Mouse (Mus musculus) forebrain, embryonic 15.5 days (tissue): ENCODE results near the gene 4933414I15Rik. TPM values are rescaled to one million over a fixed set of nuclear protein-coding genes. Genes with fewer than 3 reads are reported as not detected.

ENCODE experiments used
- ATAC-seq: fragments of 200-750 bp; cut with Nextera tagmentation; replicated peaks from 2 replicates; pipeline ENCODE4 v1.8.0; 2017; ENCODE audit warnings: mild to moderate bottlenecking, moderate TSS enrichment, moderate library complexity
- H3K27ac ChIP-seq: fragments of 300-500 bp; sonication (generic); replicated peaks from 2 replicates; pipeline ENCODE4 v1.5.1; 2015; ENCODE audit warnings: mild to moderate bottlenecking, inconsistent platforms
- H3K27me3 ChIP-seq: fragments of 300-500 bp; sonication (generic); 2 replicates; pipeline ENCODE4 v1.6.1; 2015; ENCODE audit warnings: inconsistent platforms
- H3K36me3 ChIP-seq: fragments of 300-500 bp; sonication (generic); 2 replicates; pipeline ENCODE4 v1.6.1; 2015; ENCODE audit warnings: mild to moderate bottlenecking, inconsistent platforms
- H3K4me1 ChIP-seq: fragments of 300-500 bp; sonication (generic); 2 replicates; pipeline ENCODE4 v1.6.1; 2015; ENCODE audit warnings: inconsistent platforms
- H3K4me2 ChIP-seq: fragments of 300-500 bp; sonication (generic); replicated peaks from 2 replicates; pipeline ENCODE4 v1.6.1; 2015; ENCODE audit warnings: mild to moderate bottlenecking, inconsistent platforms
- H3K4me3 ChIP-seq: fragments of 300-500 bp; sonication (generic); 2 replicates; pipeline ENCODE4 v1.5.1; 2015; ENCODE audit warnings: mild to moderate bottlenecking, inconsistent platforms
- H3K9ac ChIP-seq: fragments of 300-500 bp; sonication (generic); replicated peaks from 2 replicates; pipeline ENCODE4 v1.6.1; 2015; ENCODE audit warnings: mild to moderate bottlenecking, inconsistent platforms
- H3K9me3 ChIP-seq: fragments of 300-500 bp; sonication (generic); 2 replicates; pipeline ENCODE4 v1.6.1; 2016; ENCODE audit warnings: inconsistent platforms
- WGBS: fragments of 180-500 bp; shearing (Covaris S2); methylation state at CpG from one replicate; pipeline ENCODE4 v1.1.7; 2015; ENCODE audit warnings: mixed read lengths; 5-methylcytosine and 5-hydroxymethylcytosine counted together
- polyA plus RNA-seq: library from polyadenylated mRNA; unstranded; fragments of >200 nt; fragmentation: Nextera tagmentation; extraction: Ambion mirVana; gene quantifications from 2 replicates; pipeline ENCODE4 v1.2.1, GENCODE M21; 2015

4933414I15Rik gene
- polyA plus RNA-seq: not detected in 2 replicates

GRCm38 (mm10) chr11:50943506-50943905, at the start of gene 4933414I15Rik:
Gene 4933414I15Rik (minus strand): TSS chr11:50943765.
- Histone ChIP-seq H3K4me1 (no peaks in the 10 kb centered on the region), H3K36me3 (no peaks in the 10 kb centered on the region), H3K27ac (no peak within 1 kb of the TSS), H3K4me3 (no peak within 1 kb of the TSS), H3K27me3 (no peaks in the 10 kb centered on the region), H3K9me3 (no peaks in the 10 kb centered on the region), H3K4me2 (no peak within 1 kb of the TSS), H3K9ac (no peak within 1 kb of the TSS)
- no peak for ATAC-seq
- WGBS: 82% methylated on average over 14 of the region's 14 CpGs

- no peaks in the 10 kb centered on the region for H3K36me3 ChIP-seq
- no peak for ATAC-seq
- H3K9me3 ChIP-seq: no peaks in the 10 kb centered on the region
- no peak within 1 kb of the TSS for H3K27ac ChIP-seq
- H3K4me1 ChIP-seq: no peaks in the 10 kb centered on the region
- H3K27me3 ChIP-seq: no peaks in the 10 kb centered on the region
- H3K4me3 ChIP-seq: no peak within 1 kb of the TSS
- no peak within 1 kb of the TSS for H3K4me2 ChIP-seq
- 51% methylated on average over 5 of the region's 5 CpGs for WGBS
- no peak within 1 kb of the TSS for H3K9ac ChIP-seq
These were observed 38.1 kb upstream of the 4933414I15Rik start, which contains the start of gene Olfr1377 for GRCm38 (mm10) chr11:50981667-50982066. Gene Olfr1377 (plus strand): TSS chr11:50981967.

DNA sequence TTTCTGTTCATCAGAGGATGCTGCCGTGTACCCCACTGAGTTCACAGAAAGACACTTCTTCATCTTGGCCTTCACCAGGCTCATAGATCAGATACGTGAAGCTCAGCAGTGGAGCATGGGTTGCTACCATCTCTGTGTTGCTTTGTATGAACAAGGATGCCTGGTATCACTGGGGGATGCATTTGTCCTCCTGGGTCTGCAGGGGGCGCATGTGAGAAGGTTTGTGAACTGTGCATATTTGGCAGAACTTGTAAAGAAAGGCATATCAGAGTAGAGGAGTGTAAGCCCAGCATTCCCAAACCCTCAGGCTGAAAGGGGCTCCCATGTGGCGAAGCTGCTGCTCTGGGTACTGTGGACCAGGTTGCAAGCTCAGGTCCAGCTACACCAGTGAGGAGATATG, 33.7 kb upstream of the 4933414I15Rik start:
- H3K4me3 ChIP-seq: no peak overlapping the region
- 69% methylated on average over 4 of the region's 4 CpGs for WGBS
- H3K36me3 ChIP-seq: no peaks in the 10 kb centered on the region
- no peak overlapping the region for H3K9ac ChIP-seq
- H3K4me1 ChIP-seq: no peaks in the 10 kb centered on the region
- H3K27ac ChIP-seq: no peak overlapping the region
- H3K4me2 ChIP-seq: no peak overlapping the region
- no peak for ATAC-seq
- H3K27me3 ChIP-seq: no peaks in the 10 kb centered on the region
- H3K9me3 ChIP-seq: no peaks in the 10 kb centered on the region

DNA sequence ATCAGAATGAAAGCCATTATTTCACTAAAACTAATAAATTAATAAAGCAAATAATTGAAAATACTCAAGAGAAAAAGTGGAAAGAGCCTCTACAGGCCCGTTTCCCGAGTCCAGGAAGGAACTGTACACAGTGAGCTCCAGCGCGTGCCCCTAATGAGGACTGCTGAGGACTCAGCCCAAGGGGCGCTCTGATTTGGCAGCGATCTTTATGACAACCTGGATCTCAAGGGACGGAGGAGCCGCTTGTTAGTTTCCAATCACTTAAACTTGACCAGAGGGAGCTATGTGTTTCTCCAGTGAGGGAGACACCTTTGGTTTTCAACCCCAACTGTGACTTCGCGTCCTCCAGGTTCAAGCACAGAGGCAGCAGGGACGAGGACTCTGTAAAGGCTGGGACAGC, 22.7 kb upstream of the 4933414I15Rik start, which contains the start of gene Olfr1378:
TSS of gene Olfr1378 (plus strand) at position 301 of the 400 bp plus-strand sequence.
- no peak for ATAC-seq
- Histone ChIP-seq H3K27ac (no peak within 1 kb of the TSS), H3K4me3 (no peak within 1 kb of the TSS), H3K27me3 (no peaks in the 10 kb centered on the region), H3K4me1 (no peaks in the 10 kb centered on the region), H3K36me3 (no peaks in the 10 kb centered on the region), H3K9me3 (no peaks in the 10 kb centered on the region), H3K4me2 (no peak within 1 kb of the TSS), H3K9ac (no peak within 1 kb of the TSS)
- 89% methylated on average over 11 of the region's 11 CpGs for WGBS

DNA sequence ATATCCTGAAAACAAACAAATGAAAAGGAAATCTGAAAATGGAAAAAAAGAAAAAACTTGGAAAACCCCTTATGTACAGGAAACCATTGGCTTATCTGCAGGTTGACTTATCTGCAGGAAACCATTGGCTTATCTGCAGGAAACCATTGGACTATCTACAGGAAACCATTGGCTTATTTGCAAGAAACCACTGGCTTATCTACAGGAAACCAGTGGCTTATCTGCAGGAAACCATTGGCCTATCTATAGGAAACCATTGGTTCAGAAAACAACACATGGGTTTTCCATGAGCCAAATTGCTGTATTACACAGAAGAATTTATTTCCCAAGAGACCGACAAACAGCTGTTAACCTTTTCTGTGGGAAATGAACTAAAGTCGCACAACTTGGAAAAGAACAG, 21.3 kb upstream of the 4933414I15Rik start:
- Histone ChIP-seq H3K9ac (no peak overlapping the region), H3K4me1 (no peaks in the 10 kb centered on the region), H3K4me2 (no peak overlapping the region), H3K4me3 (no peak overlapping the region), H3K27me3 (no peaks in the 10 kb centered on the region), H3K9me3 (no peaks in the 10 kb centered on the region), H3K27ac (no peak overlapping the region), H3K36me3 (no peaks in the 10 kb centered on the region)
- 91% methylated on average over 2 of the region's 2 CpGs for WGBS
- no peak for ATAC-seq

DNA sequence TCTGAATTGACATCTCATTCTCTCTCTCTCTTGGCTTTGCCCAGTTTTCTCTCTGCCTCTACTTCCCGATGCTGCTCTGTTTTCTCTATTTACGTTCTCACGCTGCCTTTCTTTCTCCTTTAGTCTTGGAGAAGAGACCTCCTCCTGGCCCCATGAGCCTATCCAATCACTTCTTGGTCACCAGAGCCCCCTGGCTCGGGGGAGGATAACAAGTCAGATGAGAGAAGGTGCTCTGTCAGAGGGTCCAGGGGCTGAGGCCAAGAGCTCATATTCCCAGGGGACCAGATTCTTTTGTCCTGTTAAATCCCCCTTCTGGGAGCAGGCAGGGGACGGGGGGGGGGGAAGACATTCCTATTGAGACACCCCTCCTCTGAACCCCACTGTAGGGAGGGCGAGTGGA, 10.1 kb upstream of the 4933414I15Rik start, which contains the start of gene Prop1:
TSS of gene Prop1 (minus strand) at position 101 of the 400 bp plus-strand sequence.
- no peak for ATAC-seq
- no peak within 1 kb of the TSS for H3K27ac ChIP-seq
- H3K4me3 ChIP-seq: no peak within 1 kb of the TSS
- H3K4me2 ChIP-seq: no peak within 1 kb of the TSS
- WGBS: 61% methylated on average over 6 of the region's 6 CpGs
- H3K9me3 ChIP-seq: no peaks in the 10 kb centered on the region
- no peaks in the 10 kb centered on the region for H3K4me1 ChIP-seq
- no peaks in the 10 kb centered on the region for H3K36me3 ChIP-seq
- no peaks in the 10 kb centered on the region for H3K27me3 ChIP-seq
- H3K9ac ChIP-seq: no peak within 1 kb of the TSS

GRCm38 (mm10) chr11:50952290-50952689, 8.7 kb upstream of the 4933414I15Rik start:
- no peak for ATAC-seq
- no peaks in the 10 kb centered on the region for H3K27me3 ChIP-seq
- no peak overlapping the region for H3K27ac ChIP-seq
- no peaks in the 10 kb centered on the region for H3K9me3 ChIP-seq
- no peak overlapping the region for H3K4me3 ChIP-seq
- H3K4me2 ChIP-seq: no peak overlapping the region
- WGBS: 78% methylated on average over 14 of the region's 14 CpGs
- H3K36me3 ChIP-seq: no peaks in the 10 kb centered on the region
- H3K9ac ChIP-seq: no peak overlapping the region
- no peaks in the 10 kb centered on the region for H3K4me1 ChIP-seq

- Histone ChIP-seq H3K27me3 (no peaks in the 10 kb centered on the region), H3K4me3 (no peak overlapping the region), H3K4me2 (no peak overlapping the region), H3K9ac (no peak overlapping the region), H3K9me3 (no peaks in the 10 kb centered on the region), H3K36me3 (no peaks in the 10 kb centered on the region), H3K27ac (no peak overlapping the region), H3K4me1 (no peaks in the 10 kb centered on the region)
- 78% methylated on average over 12 of the region's 12 CpGs for WGBS
- no peak for ATAC-seq
These were observed 1.2 kb downstream of the 4933414I15Rik start for GRCm38 (mm10) chr11:50942386-50942785.

DNA sequence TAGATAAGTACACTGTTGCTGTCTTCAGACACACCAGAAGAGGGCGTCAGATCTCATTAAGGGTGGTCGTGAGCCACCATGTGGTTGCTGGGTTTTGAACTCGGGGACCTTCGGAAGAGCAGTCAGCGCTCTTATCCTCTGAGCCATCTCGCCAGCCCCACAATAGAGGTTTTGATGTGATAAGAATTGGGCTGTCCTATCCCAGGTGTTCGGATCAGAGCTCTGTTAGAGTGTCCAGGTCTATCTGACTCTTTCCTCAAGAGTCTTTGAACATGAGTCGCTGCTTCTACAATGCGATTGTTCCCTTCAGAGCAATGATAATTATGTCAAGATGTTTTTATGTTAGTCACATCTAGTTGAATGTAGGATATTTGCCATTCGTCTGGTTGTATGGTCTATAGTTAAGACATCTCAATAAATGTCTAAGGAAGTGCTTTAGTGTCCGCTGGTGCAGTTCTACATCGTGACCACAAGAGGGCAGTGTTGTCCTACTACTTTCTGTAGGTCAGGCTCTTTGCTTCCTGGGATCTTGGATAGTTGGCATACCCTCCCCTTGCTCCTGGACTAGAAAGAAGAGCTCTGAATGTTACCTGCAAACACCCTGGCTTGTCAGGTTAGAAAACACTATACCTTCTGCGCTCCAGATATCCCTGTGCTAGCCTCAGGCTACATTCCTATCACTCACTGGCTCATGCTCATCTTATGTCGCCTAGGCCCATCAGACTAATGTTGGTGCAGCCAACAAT, 3.8 kb downstream of the 4933414I15Rik start:
- no peak overlapping the region for H3K4me2 ChIP-seq
- no peak for ATAC-seq

DNA sequence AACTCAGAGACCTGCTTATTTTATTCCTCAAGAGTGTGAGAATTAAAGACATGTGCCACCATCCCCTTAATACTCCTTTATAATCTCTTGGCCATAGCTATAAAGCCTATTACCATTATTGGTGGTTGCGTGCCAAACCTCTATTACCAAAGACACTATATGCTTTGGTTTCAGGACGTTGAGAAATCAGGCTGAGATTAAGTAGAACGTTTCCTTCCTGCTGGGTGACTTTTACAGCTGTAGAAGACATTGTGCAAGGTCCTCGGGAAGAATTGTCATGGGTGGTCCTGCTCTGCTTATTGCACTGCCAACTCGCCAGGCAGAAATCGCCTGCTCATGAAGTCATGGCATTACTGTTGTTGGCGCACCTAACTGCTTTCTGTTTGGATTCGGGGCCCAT, 5.1 kb downstream of the 4933414I15Rik start:
- WGBS: 74% methylated on average over 8 of the region's 8 CpGs

More for the DNA sequence above, 3.8 kb downstream of the 4933414I15Rik start:
- Histone ChIP-seq H3K9ac (no peak overlapping the region), H3K9me3 (no peaks in the 10 kb centered on the region), H3K27ac (no peak overlapping the region), H3K36me3 (no peaks in the 10 kb centered on the region), H3K4me3 (no peak overlapping the region), H3K27me3 (no peaks in the 10 kb centered on the region), H3K4me1 (no peaks in the 10 kb centered on the region)
- WGBS: 36% methylated on average over 14 of the region's 14 CpGs

DNA sequence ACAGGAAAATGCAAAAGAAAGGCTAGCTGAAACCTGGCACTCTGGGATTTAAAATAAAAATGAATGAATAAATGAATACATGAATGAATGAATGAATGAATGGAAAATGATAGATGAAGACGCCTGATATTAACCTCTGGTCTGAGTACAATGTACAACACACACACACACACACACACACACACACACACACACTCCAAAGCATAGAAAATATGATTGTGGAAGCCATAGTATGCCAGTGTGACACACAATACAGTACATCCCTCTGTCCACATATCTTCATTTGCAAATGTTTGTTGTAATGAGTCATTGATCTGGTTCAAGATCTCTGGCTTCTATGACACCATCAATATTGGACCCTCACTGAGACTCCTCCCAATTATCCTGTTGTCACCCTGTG, 11.5 kb downstream of the 4933414I15Rik start:
- WGBS: 63% methylated on average over 1 of the region's 1 CpGs
- H3K27ac ChIP-seq: peak overlapping the region; percentile 74
- H3K4me3 ChIP-seq: peak overlapping the region; percentile 83
- no peaks in the 10 kb centered on the region for H3K27me3 ChIP-seq
- H3K9me3 ChIP-seq: no peaks in the 10 kb centered on the region
- peak overlapping the region; percentile 85; the same call in 1 of the 2 replicates for H3K9ac ChIP-seq
- peak overlapping the region; percentile 82 for H3K4me2 ChIP-seq
- peaks cover 9% of the 10 kb centered on the region; the same call in 1 of the 2 replicates for H3K4me1 ChIP-seq
- peak; percentile 50 for ATAC-seq
- no peaks in the 10 kb centered on the region for H3K36me3 ChIP-seq

More for the DNA sequence above, 5.1 kb downstream of the 4933414I15Rik start:
- Histone ChIP-seq H3K4me2 (no peak overlapping the region), H3K9ac (no peak overlapping the region), H3K27ac (no peak overlapping the region), H3K9me3 (no peaks in the 10 kb centered on the region), H3K4me3 (no peak overlapping the region), H3K36me3 (no peaks in the 10 kb centered on the region), H3K4me1 (no peaks in the 10 kb centered on the region), H3K27me3 (no peaks in the 10 kb centered on the region)
- ATAC-seq: no peak

DNA sequence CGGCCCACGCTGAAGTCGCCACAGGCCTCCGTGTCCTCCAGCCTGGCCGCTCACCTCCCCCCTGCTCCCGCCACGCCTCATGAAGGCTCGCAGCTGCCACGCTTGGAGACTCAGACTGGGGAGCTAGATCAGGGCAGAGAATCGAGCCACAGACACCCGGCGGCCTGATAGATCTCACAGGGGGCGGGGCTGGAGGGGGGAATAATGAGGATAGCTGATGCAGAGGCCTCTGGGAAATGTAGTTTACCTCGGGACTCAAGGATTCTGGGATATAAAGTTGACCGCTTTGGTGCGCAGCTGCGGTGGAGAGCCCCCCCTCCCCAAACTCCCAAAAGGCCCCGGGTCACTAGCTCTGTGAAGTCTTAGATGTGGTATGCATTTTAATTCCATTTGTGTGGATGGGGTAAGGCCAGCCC, 12.1 kb downstream of the 4933414I15Rik start, which contains the start of gene Zfp354b:
TSS of gene Zfp354b (minus strand) at position 183 of the 416 bp plus-strand sequence.
- H3K4me3 ChIP-seq: peak within 1 kb of the TSS; percentile 83
- peaks cover 9% of the 10 kb centered on the region; the same call in 1 of the 2 replicates for H3K4me1 ChIP-seq
- peak; percentile 96 for ATAC-seq
- peak within 1 kb of the TSS; percentile 74 for H3K27ac ChIP-seq
- no peaks in the 10 kb centered on the region for H3K9me3 ChIP-seq
- peak within 1 kb of the TSS; percentile 85 for H3K9ac ChIP-seq
- H3K27me3 ChIP-seq: no peaks in the 10 kb centered on the region
- peak within 1 kb of the TSS; percentile 82 for H3K4me2 ChIP-seq
- WGBS: 2% methylated on average over 18 of the region's 18 CpGs
- no peaks in the 10 kb centered on the region for H3K36me3 ChIP-seq
